Mouse (Mus musculus) kidney, postnatal 0 days (tissue): ENCODE data around the gene Slf2. TPM values are rescaled to one million over a fixed set of nuclear protein-coding genes. Genes with fewer than 3 reads are reported as not detected.

ENCODE experiments used
- ATAC-seq: fragments of 200-750 bp; cut with Nextera tagmentation; replicated peaks from 2 replicates; pipeline ENCODE4 v1.8.0; 2017; ENCODE audit warnings: low read depth, moderate number of reproducible peaks, moderate TSS enrichment, moderate library complexity; ENCODE audit not compliant: low FRiP score
- DNase-seq: peaks from one replicate; pipeline ENCODE4 v3.0.0-alpha.2; 2016; ENCODE audit warnings: low spot score
- H3K27ac ChIP-seq: fragments of 300-500 bp; sonication (generic); 2 replicates; pipeline ENCODE4 v1.5.1; 2014; ENCODE audit warnings: mild to moderate bottlenecking
- H3K27me3 ChIP-seq: fragments of 300-500 bp; sonication (generic); 2 replicates; pipeline ENCODE4 v1.6.1; 2014; ENCODE audit warnings: low read length, mixed read lengths; ENCODE audit not compliant: insufficient read depth
- H3K36me3 ChIP-seq: fragments of 300-500 bp; sonication (generic); 2 replicates; pipeline ENCODE4 v1.6.1; 2014; ENCODE audit warnings: low read length, mixed read lengths; ENCODE audit not compliant: insufficient read depth
- H3K4me1 ChIP-seq: fragments of 300-500 bp; sonication (generic); replicated peaks from 2 replicates; pipeline ENCODE4 v1.6.1; 2014; ENCODE audit warnings: antibody characterized with exemption, low read length, mixed read lengths; ENCODE audit not compliant: insufficient read depth
- H3K4me2 ChIP-seq: fragments of 300-500 bp; sonication (generic); 2 replicates; pipeline ENCODE4 v1.6.1; 2014; ENCODE audit warnings: mild to moderate bottlenecking, low read length, moderate library complexity, mixed read lengths
- H3K4me3 ChIP-seq: fragments of 300-500 bp; sonication (generic); replicated peaks from 2 replicates; pipeline ENCODE4 v1.5.1; 2014; ENCODE audit warnings: low read depth, low read length
- H3K9ac ChIP-seq: fragments of 300-500 bp; sonication (generic); 2 replicates; pipeline ENCODE4 v1.6.1; 2014; ENCODE audit warnings: low read depth, low read length
- H3K9me3 ChIP-seq: fragments of 300-500 bp; sonication (generic); replicated peaks from 2 replicates; pipeline ENCODE4 v1.6.1; 2016; ENCODE audit warnings: low read length, inconsistent platforms, mixed read lengths
- CTCF ChIP-seq: IDR thresholded peaks from 2 replicates; pipeline ENCODE4 v1.5.1; 2016; ENCODE audit warnings: antibody characterized with exemption, low read depth, mild to moderate bottlenecking, moderate library complexity
- WGBS: fragments of 180-500 bp; shearing (Covaris S2); extraction: QIAGEN DNeasy Blood & Tissue Kit; methylation state at CpG from one replicate; pipeline ENCODE4 v1.1.7; 2014; 5-methylcytosine and 5-hydroxymethylcytosine counted together
- polyA plus RNA-seq: library from polyadenylated mRNA; unstranded; fragments of >200 nt; fragmentation: Nextera tagmentation; extraction: Ambion mirVana; gene quantifications from 2 replicates; pipeline ENCODE4 v1.2.1, GENCODE M21; 2015

The Slf2 gene
- polyA plus RNA-seq, 1 experiment from 2014 or later, result 19.4 TPM

DNA sequence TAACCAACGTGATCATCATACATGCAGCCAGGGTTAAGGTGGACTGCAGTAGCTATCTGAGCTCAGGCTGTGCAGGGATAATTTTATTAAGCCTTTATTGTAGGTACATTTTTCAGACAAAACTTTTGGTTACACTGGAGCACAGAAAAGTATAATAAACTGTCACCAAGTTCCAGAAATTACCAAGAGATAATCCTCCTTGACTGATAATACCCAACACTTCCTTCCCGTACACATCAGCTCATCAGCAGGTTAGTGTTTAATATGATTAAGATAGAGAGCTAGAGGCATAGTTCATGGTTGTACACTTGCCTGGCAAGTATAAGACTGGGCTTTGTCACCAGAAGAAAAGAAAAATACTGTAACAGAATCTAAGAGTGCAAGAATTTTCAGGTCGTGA lies 37.4 kb downstream of the Slf2 start:
- Histone ChIP-seq H3K36me3 (peaks cover 75% of the 10 kb centered on the region), H3K4me1 (no peaks in the 10 kb centered on the region), H3K4me3 (no peak overlapping the region), H3K4me2 (no peak overlapping the region), H3K9ac (no peak overlapping the region), H3K27ac (no peak overlapping the region), H3K9me3 (no peaks in the 10 kb centered on the region), H3K27me3 (no peaks in the 10 kb centered on the region)
- TF ChIP-seq CTCF, result no peak
- DNase-seq (no peak), ATAC-seq (no peak)
- WGBS, result 83% methylated on average over 3 of the region's 3 CpGs

DNA sequence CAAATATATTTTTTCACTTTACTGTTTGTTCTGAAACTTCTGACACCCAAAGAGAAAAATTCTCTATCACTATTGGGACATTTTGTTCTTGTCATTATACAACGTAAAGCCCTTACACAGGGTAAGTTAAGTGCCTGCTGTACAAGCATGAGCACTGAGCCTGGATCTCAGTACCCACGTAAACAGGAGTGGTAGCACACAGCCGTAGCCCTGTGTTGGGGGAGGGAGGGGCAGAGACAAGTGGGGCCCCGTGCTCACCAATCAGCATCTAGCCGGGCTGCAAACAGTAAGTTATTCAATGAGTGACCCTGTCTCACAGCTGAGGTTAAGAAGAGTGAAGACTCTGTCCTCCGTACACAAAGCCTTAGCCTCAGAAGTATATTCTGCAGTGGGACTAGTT lies 45.7 kb downstream of the Slf2 start:
- no peak overlapping the region for H3K4me2 ChIP-seq
- H3K27me3 ChIP-seq, result no peaks in the 10 kb centered on the region
- no peaks in the 10 kb centered on the region for H3K9me3 ChIP-seq
- H3K4me3 ChIP-seq, result no peak overlapping the region
- no peak for ATAC-seq
- 83% methylated on average over 6 of the region's 6 CpGs for WGBS
- no peak overlapping the region for H3K27ac ChIP-seq
- TF ChIP-seq CTCF, result no peak
- peaks cover 83% of the 10 kb centered on the region for H3K36me3 ChIP-seq
- no peak for DNase-seq
- H3K4me1 ChIP-seq, result no peaks in the 10 kb centered on the region
- H3K9ac ChIP-seq, result no peak overlapping the region

DNA sequence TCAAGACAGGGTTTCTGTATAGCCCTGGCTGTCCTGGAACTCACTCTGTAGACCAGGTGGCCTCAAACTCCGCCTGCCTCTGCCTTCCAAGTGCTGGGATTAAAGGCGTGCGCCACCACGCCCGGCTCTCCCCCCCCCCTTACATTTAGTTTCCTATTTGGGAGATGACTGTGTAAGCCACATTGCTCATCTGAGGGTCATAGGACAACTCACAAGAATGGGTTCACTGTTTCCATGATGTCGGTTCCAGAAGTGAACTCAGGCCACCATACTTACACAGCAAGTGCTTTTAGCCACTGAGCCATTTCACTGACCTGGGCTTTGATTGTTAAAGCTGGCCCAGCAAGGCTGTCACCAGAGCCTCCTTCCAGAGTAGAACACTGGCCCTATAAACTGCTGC lies 46.2 kb downstream of the Slf2 start:
- Histone ChIP-seq H3K9me3 (no peaks in the 10 kb centered on the region), H3K27me3 (no peaks in the 10 kb centered on the region)
- WGBS, result 81% methylated on average over 6 of the region's 6 CpGs

DNA sequence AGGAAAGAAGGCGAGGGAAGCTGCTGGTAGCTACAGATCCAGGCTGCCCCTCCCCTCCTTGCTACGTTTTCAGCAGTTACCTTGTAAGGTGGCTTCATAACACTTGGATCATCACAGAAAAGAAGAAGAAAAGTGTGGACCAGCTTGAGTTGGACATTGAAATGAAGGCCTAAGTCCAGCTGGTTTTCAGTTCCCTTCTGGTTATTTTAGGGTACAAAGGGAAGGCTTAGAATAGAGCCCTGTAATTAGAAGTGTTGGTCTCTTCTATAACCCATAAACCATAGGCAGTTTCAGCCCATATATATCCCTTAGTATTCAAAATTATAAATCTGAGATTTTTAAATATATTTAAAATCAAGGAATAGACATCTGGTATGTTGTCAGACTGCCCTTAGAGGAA lies 49.8 kb downstream of the Slf2 start:
- no peak for ATAC-seq
- 85% methylated on average over 2 of the region's 2 CpGs for WGBS

More for the DNA sequence above, 46.2 kb downstream of the Slf2 start:
- TF ChIP-seq CTCF, result no peak
- DNase-seq, result no peak
- Histone ChIP-seq H3K27ac (no peak overlapping the region), H3K4me1 (no peaks in the 10 kb centered on the region), H3K36me3 (peaks cover 81% of the 10 kb centered on the region), H3K4me2 (no peak overlapping the region), H3K9ac (no peak overlapping the region), H3K4me3 (no peak overlapping the region)
- no peak for ATAC-seq

DNA sequence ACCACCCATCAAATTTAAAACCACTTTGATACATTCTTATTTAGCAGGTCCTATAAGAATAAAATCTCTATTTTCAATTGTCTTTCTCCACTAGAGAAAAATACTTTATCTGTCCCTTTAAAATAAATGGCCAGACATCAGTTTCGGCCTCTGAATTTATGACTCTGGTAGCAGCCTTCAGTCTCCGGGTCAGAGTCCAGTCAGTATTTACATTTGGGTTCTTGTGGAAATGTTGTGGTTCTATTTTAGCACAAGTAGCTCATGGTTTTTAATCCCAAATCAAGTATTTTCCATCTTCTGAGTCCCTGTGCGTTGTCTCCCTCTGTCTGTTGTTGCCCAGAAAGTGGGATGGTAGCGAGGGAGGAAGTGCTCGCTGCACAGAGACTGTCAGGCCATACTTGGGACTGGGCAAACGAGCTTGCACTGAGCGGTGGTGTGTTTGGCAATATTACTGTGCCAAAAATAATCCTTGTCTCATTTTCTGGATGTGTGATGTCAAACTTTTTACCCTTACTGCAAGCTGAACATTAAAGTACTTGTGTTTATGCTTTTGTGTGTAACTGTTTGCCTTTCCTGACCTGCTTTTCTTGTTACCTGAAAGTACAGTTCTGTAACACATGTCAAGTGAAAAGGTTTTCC lies 51.6 kb downstream of the Slf2 start:
- 62% methylated on average over 7 of the region's 7 CpGs for WGBS
- TF ChIP-seq CTCF, result no peak
- Histone ChIP-seq H3K9ac (no peak overlapping the region), H3K27me3 (no peaks in the 10 kb centered on the region), H3K4me2 (no peak overlapping the region), H3K27ac (no peak overlapping the region), H3K4me3 (no peak overlapping the region), H3K36me3 (peaks cover 26% of the 10 kb centered on the region), H3K4me1 (no peaks in the 10 kb centered on the region), H3K9me3 (no peaks in the 10 kb centered on the region)
- no peak for ATAC-seq
- DNase-seq, result no peak

More for the DNA sequence above, 49.8 kb downstream of the Slf2 start:
- no peak for TF ChIP-seq CTCF
- Histone ChIP-seq H3K4me3 (no peak overlapping the region), H3K9ac (no peak overlapping the region), H3K27me3 (no peaks in the 10 kb centered on the region), H3K4me2 (no peak overlapping the region), H3K27ac (no peak overlapping the region), H3K36me3 (peaks cover 44% of the 10 kb centered on the region), H3K9me3 (no peaks in the 10 kb centered on the region), H3K4me1 (no peaks in the 10 kb centered on the region)
- no peak for DNase-seq

DNA sequence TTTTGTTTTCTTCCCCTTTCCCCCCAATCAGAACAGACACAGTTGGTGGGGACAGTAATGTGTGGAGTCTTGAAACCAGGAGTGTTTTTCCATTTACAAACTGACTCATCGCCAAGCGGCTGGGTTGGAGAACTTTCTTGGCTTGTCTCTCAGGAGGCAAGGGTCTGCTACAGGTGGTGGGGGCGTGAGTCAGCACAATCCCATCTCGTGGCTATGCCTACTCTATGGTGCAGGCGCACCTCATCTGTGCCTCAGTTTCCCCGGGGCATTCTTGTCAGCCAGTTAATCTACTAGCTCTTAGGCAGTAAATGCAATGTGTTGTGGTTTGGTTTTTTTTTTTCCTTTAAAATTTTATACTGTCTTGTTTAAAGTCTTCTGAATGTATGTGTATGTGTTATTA lies 52.4 kb downstream of the Slf2 start:
- H3K9ac ChIP-seq, result no peak overlapping the region
- no peak for TF ChIP-seq CTCF
- H3K27ac ChIP-seq, result no peak overlapping the region
- peaks cover 19% of the 10 kb centered on the region for H3K36me3 ChIP-seq
- H3K9me3 ChIP-seq, result no peaks in the 10 kb centered on the region
- WGBS, result 89% methylated on average over 6 of the region's 6 CpGs
- no peaks in the 10 kb centered on the region for H3K27me3 ChIP-seq
- ATAC-seq (no peak), DNase-seq (no peak)
- H3K4me3 ChIP-seq, result no peak overlapping the region
- no peaks in the 10 kb centered on the region for H3K4me1 ChIP-seq
- H3K4me2 ChIP-seq, result no peak overlapping the region

DNA sequence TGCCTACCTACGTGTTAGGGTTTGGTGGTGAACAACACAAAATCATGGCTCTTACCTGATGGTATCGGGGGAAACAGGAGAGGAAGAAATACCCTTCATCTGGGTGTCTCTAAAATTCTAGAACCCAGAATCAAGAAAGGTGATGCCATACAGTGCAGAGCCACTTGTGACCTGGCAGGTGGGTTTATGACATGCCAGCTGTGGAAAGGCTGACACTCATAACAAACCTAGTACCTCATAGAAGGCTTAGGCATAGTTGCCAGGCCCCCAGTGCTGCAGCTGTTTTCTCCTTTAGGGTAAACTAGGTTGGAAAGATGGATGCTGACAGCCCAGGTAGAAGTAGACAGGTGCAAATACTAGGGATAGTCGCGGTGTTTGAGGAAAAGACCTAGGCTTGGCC lies 53.5 kb downstream of the Slf2 start:
- H3K4me1 ChIP-seq, result 0 out of 2 replicates have a peak, but pooled peaks cover under 1% of the 10 kb centered on the region
- WGBS, result 94% methylated on average over 4 of the region's 4 CpGs
- H3K4me3 ChIP-seq, result no peak overlapping the region
- no peaks in the 10 kb centered on the region for H3K9me3 ChIP-seq
- H3K9ac ChIP-seq, result no peak overlapping the region
- ATAC-seq (no peak), DNase-seq (no peak)
- no peak for TF ChIP-seq CTCF
- no peak overlapping the region for H3K4me2 ChIP-seq
- no peak overlapping the region for H3K27ac ChIP-seq
- H3K36me3 ChIP-seq, result peaks cover 14% of the 10 kb centered on the region
- H3K27me3 ChIP-seq, result no peaks in the 10 kb centered on the region
